Mouse (Mus musculus): ENCODE data around the gene Taok3. TPM values are rescaled to one million over a fixed set of nuclear protein-coding genes. Genes with fewer than 3 reads are reported as not detected.

Gene Taok3
- total and polyA plus RNA-seq, 3 experiments = 3.1 to 7.8 (median 6.2) TPM

- Histone ChIP-seq H3K4me3 (no peak overlapping the region), H3K4me1 (ENCODE audit: control insufficient read depth, insufficient read depth, low read length) (no peaks in the 10 kb centered on the region), H3K9ac (ENCODE audit: low read depth, low read length) (no peak overlapping the region), H3K27ac (no peak overlapping the region), H3K79me2 (replicated peaks; ENCODE audit: control insufficient read depth, insufficient read depth, low read length) (no peaks in the 10 kb centered on the region), H3K36me3 (ENCODE audit: control insufficient read depth, insufficient read depth, low read length) (no peaks in the 10 kb centered on the region), H3K27me3 (ENCODE audit: control insufficient read depth, insufficient read depth, low read length) (no peaks in the 10 kb centered on the region)
- peak in 1 of 2 experiments; percentile 41 for DNase-seq
- TF ChIP-seq CTCF (IDR thresholded peaks at IDR 0.05) (no peak), POLR2A (IDR thresholded peaks at IDR 0.05; ENCODE audit: insufficient read depth, low read depth, low read length) (no peak), EP300 (IDR thresholded peaks at IDR 0.05; ENCODE audit: insufficient read depth, low read depth, low read length) (no peak)
- intact Hi-C loops (cut with DNase I) = no loop called here
- 57% methylated on average over 4 of the region's 4 CpGs for WGBS
Observed at GRCm38 (mm10) chr5:117214016-117214415, 94.1 kb downstream of the Taok3 start.

GRCm38 (mm10) chr5:117231059-117231458 lies 111.1 kb downstream of the Taok3 start:
- Histone ChIP-seq H3K79me2 (replicated peaks; ENCODE audit: control insufficient read depth, insufficient read depth, low read length) (no peaks in the 10 kb centered on the region), H3K27ac (no peak overlapping the region), H3K4me1 (ENCODE audit: control insufficient read depth, insufficient read depth, low read length) (no peaks in the 10 kb centered on the region), H3K36me3 (ENCODE audit: control insufficient read depth, insufficient read depth, low read length) (no peaks in the 10 kb centered on the region), H3K27me3 (ENCODE audit: control insufficient read depth, insufficient read depth, low read length) (no peaks in the 10 kb centered on the region), H3K4me3 (no peak overlapping the region), H3K9ac (ENCODE audit: low read depth, low read length) (no peak overlapping the region)
- intact Hi-C loops (cut with DNase I) = no loop called here
- TF ChIP-seq CTCF (IDR thresholded peaks at IDR 0.05) (no peak), EP300 (IDR thresholded peaks at IDR 0.05; ENCODE audit: insufficient read depth, low read depth, low read length) (no peak), POLR2A (IDR thresholded peaks at IDR 0.05; ENCODE audit: insufficient read depth, low read depth, low read length) (no peak)
- DNase-seq = no peak
- WGBS = 79% methylated on average over 12 of the region's 12 CpGs

- Histone ChIP-seq H3K4me3 (no peak overlapping the region), H3K36me3 (ENCODE audit: control insufficient read depth, insufficient read depth, low read length) (no peaks in the 10 kb centered on the region), H3K79me2 (replicated peaks; ENCODE audit: control insufficient read depth, insufficient read depth, low read length) (no peaks in the 10 kb centered on the region), H3K9ac (ENCODE audit: low read depth, low read length) (no peak overlapping the region), H3K4me1 (ENCODE audit: control insufficient read depth, insufficient read depth, low read length) (no peaks in the 10 kb centered on the region), H3K27ac (no peak overlapping the region), H3K27me3 (ENCODE audit: control insufficient read depth, insufficient read depth, low read length) (no peaks in the 10 kb centered on the region)
- intact Hi-C loops (cut with DNase I) = no loop called here
- DNase-seq = no peak
- TF ChIP-seq CTCF (IDR thresholded peaks at IDR 0.05) = no peak
- TF ChIP-seq POLR2A (IDR thresholded peaks at IDR 0.05; ENCODE audit: insufficient read depth, low read depth, low read length) = no peak
- no peak for TF ChIP-seq EP300 (IDR thresholded peaks at IDR 0.05; ENCODE audit: insufficient read depth, low read depth, low read length)
- 87% methylated on average over 5 of the region's 5 CpGs for WGBS
Observed at GRCm38 (mm10) chr5:117236540-117236939, 116.6 kb downstream of the Taok3 start.

GRCm38 (mm10) chr5:117239106-117239505 lies 119.2 kb downstream of the Taok3 start:
- Histone ChIP-seq H3K9ac (ENCODE audit: low read depth, low read length) (no peak overlapping the region), H3K27ac (no peak overlapping the region), H3K27me3 (ENCODE audit: control insufficient read depth, insufficient read depth, low read length) (no peaks in the 10 kb centered on the region), H3K4me3 (no peak overlapping the region), H3K4me1 (ENCODE audit: control insufficient read depth, insufficient read depth, low read length) (no peaks in the 10 kb centered on the region), H3K36me3 (ENCODE audit: control insufficient read depth, insufficient read depth, low read length) (no peaks in the 10 kb centered on the region), H3K79me2 (replicated peaks; ENCODE audit: control insufficient read depth, insufficient read depth, low read length) (no peaks in the 10 kb centered on the region)
- 83% methylated on average over 4 of the region's 4 CpGs for WGBS
- no peak for TF ChIP-seq POLR2A (IDR thresholded peaks at IDR 0.05; ENCODE audit: insufficient read depth, low read depth, low read length)
- TF ChIP-seq EP300 (IDR thresholded peaks at IDR 0.05; ENCODE audit: insufficient read depth, low read depth, low read length) = no peak
- TF ChIP-seq CTCF (IDR thresholded peaks at IDR 0.05) = no peak
- no peak for DNase-seq
- intact Hi-C loops (cut with DNase I) = no loop called here

GRCm38 (mm10) chr5:117240321-117240731 lies 120.4 kb downstream of the Taok3 start:
- H3K36me3 ChIP-seq (ENCODE audit: control insufficient read depth, insufficient read depth, low read length) = no peaks in the 10 kb centered on the region
- TF ChIP-seq POLR2A (IDR thresholded peaks at IDR 0.05; ENCODE audit: insufficient read depth, low read depth, low read length) = no peak
- H3K9ac ChIP-seq (ENCODE audit: low read depth, low read length) = peak overlapping the region; percentile 64; the same call in 1 of the 2 replicates
- peak overlapping the region; percentile 43 for H3K4me3 ChIP-seq
- intact Hi-C loops (cut with DNase I) = no loop called here
- WGBS = 18% methylated on average over 12 of the region's 12 CpGs
- H3K4me1 ChIP-seq (ENCODE audit: control insufficient read depth, insufficient read depth, low read length) = no peaks in the 10 kb centered on the region
- H3K27ac ChIP-seq = peak overlapping the region; percentile 36; the same call in 1 of the 2 replicates
- H3K79me2 ChIP-seq (replicated peaks; ENCODE audit: control insufficient read depth, insufficient read depth, low read length) = no peaks in the 10 kb centered on the region
- peak in 1 of 2 experiments; percentile 6 for DNase-seq
- H3K27me3 ChIP-seq (ENCODE audit: control insufficient read depth, insufficient read depth, low read length) = no peaks in the 10 kb centered on the region

- peak overlapping the region; percentile 36; the same call in 1 of the 2 replicates for H3K27ac ChIP-seq
Observed at GRCm38 (mm10) chr5:117240761-117241322, 120.9 kb downstream of the Taok3 start.

More at GRCm38 (mm10) chr5:117240761-117241322, 120.9 kb downstream of the Taok3 start:
- peak; percentile 14 to 40 for DNase-seq
- H3K4me1 ChIP-seq (ENCODE audit: control insufficient read depth, insufficient read depth, low read length) = no peaks in the 10 kb centered on the region
- no peaks in the 10 kb centered on the region for H3K79me2 ChIP-seq (replicated peaks; ENCODE audit: control insufficient read depth, insufficient read depth, low read length)
- H3K36me3 ChIP-seq (ENCODE audit: control insufficient read depth, insufficient read depth, low read length) = no peaks in the 10 kb centered on the region
- peak overlapping the region; percentile 43 for H3K4me3 ChIP-seq
- WGBS = 18% methylated on average over 32 of the region's 32 CpGs
- intact Hi-C loops (cut with DNase I) = no loop called here
- H3K9ac ChIP-seq (ENCODE audit: low read depth, low read length) = peak overlapping the region; percentile 64
- H3K27me3 ChIP-seq (ENCODE audit: control insufficient read depth, insufficient read depth, low read length) = no peaks in the 10 kb centered on the region
- TF ChIP-seq POLR2A (IDR thresholded peaks at IDR 0.05; ENCODE audit: insufficient read depth, low read depth, low read length) = no peak
- no peak for TF ChIP-seq CTCF (IDR thresholded peaks at IDR 0.05)
- TF ChIP-seq EP300 (IDR thresholded peaks at IDR 0.05; ENCODE audit: insufficient read depth, low read depth, low read length) = no peak
